Mouse (Mus musculus) spleen, embryonic (tissue): ENCODE data around the gene Sv2b.
"Not testable (repeated sequence)": the region's sequence is repeated elsewhere in the genome, so short reads cannot be mapped to it uniquely, and the experiment has no call there.

ENCODE experiments used
- CTCF ChIA-PET: fragments of 350-600 bp; sonication (Branson Sonifier 250); formaldehyde crosslinking; loops from one replicate; lab custom pipeline; 2022; lab: Charles Lee

Gene Sv2b

DNA sequence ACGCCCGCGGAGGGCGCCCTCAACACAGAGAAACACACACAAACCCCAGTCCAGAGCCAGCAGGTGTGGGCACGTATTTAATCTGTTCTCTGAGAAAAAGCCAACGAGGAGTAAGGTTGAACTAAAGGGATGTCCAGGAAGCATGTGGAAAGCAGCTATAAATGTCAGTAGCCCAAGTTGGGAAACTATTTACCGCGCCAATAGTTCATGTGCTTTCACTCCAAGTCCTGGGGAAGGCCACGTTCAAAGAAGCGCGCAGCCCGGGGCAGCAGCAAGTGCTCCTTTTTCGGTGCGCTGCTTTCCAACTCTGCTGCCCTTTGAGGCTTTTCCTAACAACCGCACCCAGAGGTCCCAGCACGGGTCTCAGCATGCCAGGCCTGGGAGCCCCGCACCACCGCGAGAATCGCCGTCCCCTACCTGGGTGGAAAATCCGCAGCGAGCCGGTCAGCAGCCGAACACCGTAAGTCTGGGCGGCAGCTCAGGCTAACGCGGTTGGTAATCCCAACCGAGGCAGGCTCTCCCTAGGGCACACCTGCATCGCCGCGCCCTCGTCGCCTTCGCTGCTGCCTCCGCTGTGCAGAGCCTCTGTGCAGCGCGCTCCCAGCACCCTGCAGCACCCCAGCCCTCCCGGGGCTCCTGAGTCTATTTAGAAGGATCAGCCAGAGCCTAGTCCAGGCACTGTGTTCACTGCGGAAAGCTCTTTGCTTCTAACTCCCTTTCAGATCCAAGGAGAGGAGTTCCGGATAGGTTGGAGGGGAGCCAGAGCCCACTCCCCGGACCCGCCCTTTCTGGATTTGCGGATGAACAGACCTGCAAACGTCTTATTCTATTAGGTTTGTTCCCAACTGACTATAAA is at the start of gene Sv2b:
TSS of gene Sv2b (minus strand) at position 806 of the 856 bp plus-strand sequence.
- CTCF ChIA-PET = no interaction called here

GRCm38 (mm10) chr7:75358284-75358851 is 49.3 kb upstream of the Sv2b start:
- CTCF ChIA-PET = interaction anchor here (0.6 kb wide), 2 partner anchors 222 to 967 kb away, joined by 3 read pairs; no protein-coding TSS in a partner anchor

DNA sequence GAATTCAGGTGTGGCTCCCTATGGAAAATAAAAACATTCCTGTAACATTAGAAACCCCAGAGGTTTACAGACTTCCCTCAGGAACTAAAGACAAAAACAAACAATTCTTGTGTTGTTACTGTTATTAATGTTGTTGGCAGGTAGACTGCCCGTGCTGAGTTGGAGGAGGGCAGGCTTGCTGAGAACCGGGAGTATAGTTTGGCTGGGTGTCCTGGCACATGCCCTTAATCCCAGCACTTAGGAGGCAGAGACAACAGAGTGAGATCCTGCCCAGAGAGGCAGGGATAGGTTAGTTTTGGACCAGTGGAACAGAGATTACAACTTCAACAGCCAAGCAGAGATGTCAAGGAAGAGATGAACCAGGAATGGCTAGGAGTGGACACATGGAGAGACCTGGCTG is 46.5 kb upstream of the Sv2b start:
- CTCF ChIA-PET = no interaction called here

- CTCF ChIA-PET = no interaction called here
Observed at GRCm38 (mm10) chr7:75352777-75353374, 43.8 kb upstream of the Sv2b start.

DNA sequence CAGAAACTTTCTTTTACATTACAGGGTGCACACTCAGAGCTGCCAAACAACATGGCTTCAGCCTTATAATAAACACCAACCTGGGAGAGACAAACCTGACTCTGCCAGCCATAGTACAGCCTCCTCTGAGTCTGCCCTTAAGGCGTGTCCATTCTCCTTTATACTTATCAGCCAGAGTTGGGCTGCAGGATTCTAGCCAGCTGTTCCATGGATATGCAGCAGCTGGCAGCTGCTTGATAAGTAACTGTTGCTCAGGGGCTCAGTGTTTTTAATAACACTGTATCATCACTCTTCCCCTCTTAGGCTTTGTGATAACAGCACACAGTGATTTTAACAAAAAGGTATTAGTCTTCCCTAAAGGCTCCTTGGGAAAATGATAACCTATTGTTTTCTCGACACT is 41.1 kb upstream of the Sv2b start:
- CTCF ChIA-PET = no interaction called here

DNA sequence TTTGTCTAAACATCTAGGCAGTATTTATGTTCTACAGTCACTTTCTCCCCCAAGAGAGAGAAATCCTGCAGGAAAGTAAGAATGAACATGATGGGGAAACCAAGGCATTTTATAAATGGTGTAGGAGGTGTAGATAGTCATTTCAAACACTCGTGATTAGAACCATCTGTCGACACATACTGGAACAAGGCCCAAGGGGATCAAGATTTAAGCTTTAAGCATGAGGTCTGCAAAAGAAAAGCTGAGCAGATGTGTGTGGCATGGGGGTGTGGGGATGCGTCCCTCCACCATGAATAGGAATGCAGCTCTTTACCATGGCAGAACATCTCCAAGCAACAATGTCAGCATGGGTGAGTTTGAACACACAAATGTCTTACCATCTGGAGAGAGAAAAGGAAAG is 23.2 kb upstream of the Sv2b start:
- CTCF ChIA-PET = no interaction called here

DNA sequence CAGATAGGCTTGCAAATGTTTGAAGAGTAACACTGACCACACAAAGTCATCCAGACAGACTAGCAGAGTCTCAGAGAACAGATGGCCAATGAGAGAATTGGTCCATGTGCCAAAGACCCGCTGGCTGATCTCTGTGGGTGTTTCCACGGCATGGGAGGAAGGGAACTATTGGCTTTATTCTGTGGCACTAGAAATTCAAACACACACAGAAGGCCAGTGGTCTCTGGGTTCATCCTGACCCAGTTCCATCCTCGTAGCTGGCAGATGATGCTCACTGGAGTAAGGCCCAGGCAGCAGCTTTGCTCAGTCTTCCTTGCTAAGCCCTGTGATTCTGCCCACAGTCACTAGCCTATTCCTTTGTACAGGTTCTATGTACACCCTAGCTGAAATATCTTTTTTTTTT is 20.7 kb upstream of the Sv2b start:
- CTCF ChIA-PET = no interaction called here

DNA sequence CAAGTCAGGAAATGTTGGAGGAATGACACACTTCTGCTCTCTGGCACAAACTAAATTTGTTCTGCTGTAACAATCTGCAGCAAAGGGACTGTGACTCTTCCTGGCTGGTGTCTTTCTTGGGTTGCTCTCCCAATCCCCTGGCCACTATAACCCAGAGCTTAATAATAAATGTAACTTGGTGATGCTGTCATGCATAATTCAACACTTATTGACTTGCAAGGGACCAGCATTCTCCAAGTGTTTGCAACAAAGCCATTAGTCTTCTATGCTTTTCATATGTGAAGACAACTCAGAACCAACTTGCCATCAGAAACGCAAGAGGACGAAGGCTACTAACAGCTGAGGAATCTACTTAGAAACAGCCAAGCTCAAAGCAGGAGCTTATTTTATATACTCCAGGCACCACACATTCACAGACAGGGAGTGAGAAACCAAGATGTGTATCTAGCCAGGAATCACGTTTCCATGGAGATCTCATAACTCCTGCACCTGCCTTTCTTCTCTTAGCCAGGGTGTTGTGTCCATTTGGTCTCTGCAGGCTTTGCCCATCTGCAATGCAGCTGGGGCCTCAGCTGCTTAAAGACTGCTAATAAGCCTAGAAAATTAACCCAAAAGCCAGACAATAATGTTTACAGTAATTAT is 19.8 kb upstream of the Sv2b start:
- CTCF ChIA-PET = no interaction called here

- CTCF ChIA-PET = no interaction called here
Observed at GRCm38 (mm10) chr7:75325273-75325672, 16.2 kb upstream of the Sv2b start.

DNA sequence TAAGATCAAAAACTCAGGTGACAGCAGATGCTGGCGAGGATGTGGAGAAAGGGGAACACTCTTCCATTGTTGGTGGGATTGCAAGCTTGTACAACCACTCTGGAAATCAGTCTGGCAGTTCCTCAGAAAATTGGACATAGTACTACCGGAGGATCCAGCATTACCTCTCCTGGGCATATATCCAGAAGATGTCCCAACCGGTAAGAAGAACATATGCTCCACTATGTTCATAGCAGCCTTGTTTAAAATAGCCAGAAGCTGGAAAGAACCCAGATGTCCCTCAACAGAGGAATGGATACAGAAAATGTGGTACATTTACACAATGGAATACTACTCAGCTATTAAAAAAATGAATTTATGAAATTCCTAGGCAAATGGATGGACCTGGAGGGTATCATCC is 13.7 kb upstream of the Sv2b start:
- CTCF ChIA-PET = not testable (repeated sequence)

DNA sequence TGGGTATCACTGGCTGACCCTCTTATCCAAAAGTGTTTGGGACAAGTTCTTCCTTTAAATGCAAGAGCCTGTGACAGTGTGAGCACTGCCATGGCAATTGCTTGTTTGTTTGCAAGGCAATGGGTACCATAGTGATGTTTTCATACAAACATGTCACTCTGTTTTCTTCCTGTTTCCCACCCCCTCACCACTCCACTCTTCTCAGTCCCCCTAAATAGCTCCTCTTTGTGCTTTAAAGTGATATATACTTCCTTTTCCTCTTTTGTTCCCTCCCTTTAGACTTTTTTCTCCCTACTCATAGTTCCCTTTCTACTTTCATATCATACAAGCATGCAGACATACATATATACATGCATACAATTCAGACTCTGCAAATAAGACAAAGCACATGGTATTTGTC is 10.9 kb upstream of the Sv2b start:
- CTCF ChIA-PET = no interaction called here

- CTCF ChIA-PET = interaction anchor here (0.7 kb wide), 1 partner anchor 252 kb away, joined by 5 read pairs; no protein-coding TSS in a partner anchor
Observed at GRCm38 (mm10) chr7:75318320-75318719, 9.3 kb upstream of the Sv2b start.

DNA sequence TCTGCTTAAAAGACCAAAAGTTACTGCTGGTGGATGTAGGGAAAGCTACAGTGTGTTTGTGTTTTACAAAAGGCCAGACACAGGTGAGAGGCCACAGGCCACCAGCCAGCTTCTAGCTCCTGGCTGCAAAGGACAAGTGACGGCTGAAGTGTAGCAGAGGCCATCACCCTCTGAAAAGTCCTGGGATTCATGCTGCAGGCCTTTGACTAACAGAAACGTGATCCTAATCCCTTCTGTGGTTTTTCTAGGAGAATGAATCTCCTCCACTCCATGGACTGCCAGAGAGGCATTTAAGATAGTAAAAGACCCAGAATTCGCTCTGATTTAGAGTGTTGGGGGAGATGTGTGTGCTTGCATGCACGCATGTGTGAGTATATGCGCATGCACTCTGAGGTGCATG is 5.8 kb upstream of the Sv2b start:
- CTCF ChIA-PET = no interaction called here

GRCm38 (mm10) chr7:75309570-75309969 is 508 bp upstream of the Sv2b start:
- CTCF ChIA-PET = interaction anchor here (0.6 kb wide), 1 partner anchor 10 kb away, joined by 3 read pairs; no protein-coding TSS in a partner anchor

DNA sequence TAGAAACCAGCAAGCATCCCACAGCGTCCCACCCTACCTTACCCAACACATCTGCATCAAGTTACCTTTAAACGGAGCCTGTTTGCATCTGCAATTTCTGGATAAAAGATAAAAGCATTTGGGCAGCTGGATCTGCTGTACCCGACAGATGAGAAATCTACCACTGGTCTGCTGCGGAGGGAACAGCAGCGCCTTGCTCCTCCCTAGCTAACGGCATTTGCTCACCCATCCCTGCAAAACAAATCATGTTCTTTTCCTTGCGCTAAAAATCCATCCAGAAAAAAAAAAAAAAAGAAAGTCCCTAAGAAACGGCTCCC is 964 bp downstream of the Sv2b start:
- CTCF ChIA-PET = no interaction called here

DNA sequence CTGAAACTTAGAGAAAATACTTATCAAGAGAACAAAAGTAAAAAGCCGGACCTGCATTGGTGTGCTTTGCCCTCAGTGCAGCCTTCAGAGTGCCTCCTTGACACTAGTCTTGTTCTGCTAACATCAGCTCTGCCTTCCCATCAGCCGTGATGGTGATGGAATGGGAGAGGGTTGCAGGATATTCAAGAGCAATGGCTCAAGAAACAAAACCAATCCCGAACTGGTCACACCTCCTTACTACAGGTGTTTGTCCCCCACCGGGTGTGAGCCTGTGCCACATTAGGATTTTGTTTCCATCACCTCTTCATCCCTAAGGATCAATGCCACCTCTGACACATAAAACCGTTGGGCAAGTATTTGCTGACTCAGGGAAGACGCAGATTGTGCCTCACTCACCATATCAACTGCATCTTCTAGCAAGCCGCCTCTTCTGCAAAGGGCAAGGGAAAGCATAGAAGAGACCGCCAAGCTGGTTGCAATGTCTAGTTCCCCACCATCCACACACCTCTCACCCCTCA is 1.4 kb downstream of the Sv2b start:
- CTCF ChIA-PET = no interaction called here

GRCm38 (mm10) chr7:75305901-75306465 is 3.1 kb downstream of the Sv2b start:
- CTCF ChIA-PET = no interaction called here

DNA sequence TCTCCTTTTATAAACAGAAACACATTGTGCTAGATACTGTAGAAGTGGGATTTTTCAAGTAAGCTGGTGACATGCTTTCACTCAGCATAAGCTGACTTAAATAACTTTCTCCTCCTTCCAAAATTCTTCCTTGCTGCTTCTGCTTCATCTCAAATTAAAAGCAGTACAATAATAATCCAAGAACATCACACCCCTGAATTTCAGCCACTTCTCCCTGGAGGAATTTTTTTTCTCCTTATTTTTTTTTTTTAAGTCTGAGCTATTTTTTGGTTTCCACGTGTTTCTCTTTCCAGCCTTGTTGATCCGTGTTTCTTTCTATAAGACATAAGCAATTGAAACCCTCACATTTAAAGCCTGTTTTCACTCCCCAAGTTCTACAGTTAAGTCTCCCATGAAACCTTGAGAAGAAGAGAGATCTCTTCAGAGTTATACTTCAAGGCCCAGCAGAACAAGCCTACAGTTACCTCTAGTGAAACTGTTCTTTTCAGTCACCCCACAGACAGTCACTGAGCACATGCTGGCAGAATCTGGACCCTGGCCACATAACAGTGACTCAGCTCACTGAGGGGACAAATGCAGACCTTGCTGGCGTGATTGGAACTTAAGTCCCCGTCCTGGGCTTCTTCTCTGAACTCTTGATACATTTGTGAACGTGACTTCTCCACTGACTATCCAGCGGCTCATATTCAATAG is 6.4 kb downstream of the Sv2b start:
- CTCF ChIA-PET = interaction anchor here (0.6 kb wide), 1 partner anchor 488 kb away, joined by 7 read pairs; no protein-coding TSS in a partner anchor

DNA sequence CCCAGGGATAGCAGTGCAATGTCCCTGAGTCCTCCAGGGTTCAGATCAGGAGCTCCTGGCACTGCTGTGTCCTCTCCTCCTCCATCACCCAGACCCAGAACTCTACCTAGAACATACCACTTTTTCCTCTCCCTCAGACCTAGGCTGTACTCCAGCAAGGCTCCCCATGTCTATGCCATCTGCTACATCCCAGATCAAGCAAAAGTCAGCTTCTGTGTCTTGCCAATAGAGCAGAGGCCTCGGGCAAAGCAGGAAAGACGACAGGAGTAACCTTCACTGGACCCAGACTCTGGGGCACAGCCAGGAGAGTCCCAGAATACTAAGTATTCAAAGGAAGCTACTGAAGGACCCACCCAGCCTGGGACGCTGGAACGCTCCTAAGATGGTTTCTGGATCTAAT is 9.8 kb downstream of the Sv2b start:
- CTCF ChIA-PET = no interaction called here

DNA sequence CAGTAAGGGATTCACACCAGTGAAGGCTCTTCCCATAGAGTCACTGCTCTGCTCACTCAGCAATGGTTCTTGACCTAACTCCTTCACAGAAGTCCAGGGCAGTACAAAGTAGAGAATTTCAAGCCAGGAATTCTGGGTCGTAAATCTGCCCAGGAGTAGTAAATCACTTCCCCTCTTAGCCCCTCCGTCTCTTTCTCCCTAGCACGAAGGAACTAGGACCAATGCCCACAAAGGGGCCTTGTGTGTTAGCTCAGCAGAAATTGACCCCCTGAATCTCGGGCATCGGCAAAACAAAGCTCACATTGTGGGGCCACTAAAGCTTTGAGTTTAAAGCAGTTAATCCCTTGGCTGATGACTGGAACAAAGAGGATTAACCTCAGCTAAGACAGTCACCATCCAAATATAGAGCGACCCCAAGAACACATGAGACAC is 12.4 kb downstream of the Sv2b start:
- CTCF ChIA-PET = no interaction called here

DNA sequence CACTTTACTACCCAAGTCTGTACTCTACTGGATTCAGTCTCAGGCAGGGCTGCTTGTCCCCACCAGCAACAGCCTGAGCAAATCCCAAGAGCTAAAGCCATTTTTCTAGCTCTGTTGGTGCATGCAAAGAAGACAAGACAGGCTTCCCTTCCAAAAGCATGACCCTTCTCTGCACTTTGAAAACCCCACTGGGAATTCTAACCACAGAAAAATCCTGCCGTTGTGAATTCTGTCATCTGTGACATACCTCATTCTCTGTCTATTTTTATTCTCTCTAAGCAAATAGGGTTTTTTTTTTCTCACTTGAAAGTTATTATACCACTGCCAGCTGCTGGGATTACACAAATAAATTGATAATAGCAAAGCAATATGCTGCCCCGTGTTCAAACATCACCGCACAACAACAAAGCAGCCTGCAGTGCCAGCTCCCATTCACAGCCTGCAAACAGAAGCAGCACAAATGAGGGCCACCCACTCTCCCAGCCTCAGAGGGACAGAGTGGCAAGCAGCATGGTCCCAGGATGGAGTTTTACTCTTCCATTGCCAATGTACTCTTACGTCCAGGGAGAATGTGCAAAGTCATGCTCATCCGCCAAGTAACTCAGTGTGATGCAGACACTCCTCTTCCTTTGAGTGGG is 13.7 kb downstream of the Sv2b start:
- CTCF ChIA-PET = no interaction called here
